Mouse (Mus musculus) thymus, postnatal 0 days (tissue): ENCODE results near the gene Ktn1. TPM values are rescaled to one million over a fixed set of nuclear protein-coding genes. Genes with fewer than 3 reads are reported as not detected.

Source experiments
- DNase-seq: peaks from one replicate; pipeline ENCODE4 v3.0.0-alpha.2; 2015; ENCODE audit warnings: low spot score
- polyA plus RNA-seq: library from polyadenylated mRNA; unstranded; fragments of >200 nt; fragmentation: Nextera tagmentation; extraction: Ambion mirVana; gene quantifications from 2 replicates; pipeline ENCODE4 v1.2.1, GENCODE M21; 2015

The Ktn1 gene
- 46.3 and 61.9 TPM in 2 replicates for polyA plus RNA-seq

DNA sequence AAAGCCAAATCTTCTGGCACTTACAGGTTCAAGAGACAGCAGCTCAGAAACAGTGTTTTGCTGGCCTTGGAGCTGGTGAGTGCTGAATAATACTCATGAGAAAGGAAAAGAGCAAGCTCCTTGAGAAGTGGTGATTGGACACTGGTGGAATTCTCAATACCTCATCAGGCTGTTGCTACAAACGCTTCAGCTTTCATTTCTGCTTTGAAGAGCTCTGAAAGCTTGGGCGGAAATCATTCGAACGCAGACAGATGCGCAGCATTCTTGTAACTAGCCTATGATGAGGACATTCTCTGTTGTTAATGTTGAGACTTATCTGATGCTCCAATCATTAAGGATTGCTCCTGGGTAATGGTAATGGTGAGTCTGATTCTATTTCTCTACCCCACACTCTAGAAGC, at the start of gene Ktn1:
TSS of gene Ktn1 (plus strand) at position 231 of the 400 bp plus-strand sequence.
- no peak for DNase-seq

DNA sequence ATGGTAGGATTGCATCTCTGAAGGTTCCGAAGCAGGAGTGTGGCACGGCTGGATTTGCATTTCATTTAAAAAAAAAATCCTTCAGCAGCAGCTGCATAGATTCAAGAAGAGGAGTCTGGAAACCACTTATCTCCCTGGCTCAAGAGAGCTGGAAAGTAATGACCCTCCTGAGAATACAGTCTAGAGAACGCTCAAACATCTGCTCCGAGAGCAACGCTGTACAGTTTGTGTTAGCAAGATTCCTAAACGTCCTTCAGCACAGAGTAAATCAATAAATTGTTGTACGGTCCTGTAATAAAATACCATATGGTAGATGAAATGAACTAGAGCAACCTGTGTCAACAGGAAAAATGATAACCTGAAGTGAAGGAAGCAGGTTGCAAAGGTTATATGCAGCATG, 35.0 kb upstream of the Ktn1 start:
- no peak for DNase-seq

DNA sequence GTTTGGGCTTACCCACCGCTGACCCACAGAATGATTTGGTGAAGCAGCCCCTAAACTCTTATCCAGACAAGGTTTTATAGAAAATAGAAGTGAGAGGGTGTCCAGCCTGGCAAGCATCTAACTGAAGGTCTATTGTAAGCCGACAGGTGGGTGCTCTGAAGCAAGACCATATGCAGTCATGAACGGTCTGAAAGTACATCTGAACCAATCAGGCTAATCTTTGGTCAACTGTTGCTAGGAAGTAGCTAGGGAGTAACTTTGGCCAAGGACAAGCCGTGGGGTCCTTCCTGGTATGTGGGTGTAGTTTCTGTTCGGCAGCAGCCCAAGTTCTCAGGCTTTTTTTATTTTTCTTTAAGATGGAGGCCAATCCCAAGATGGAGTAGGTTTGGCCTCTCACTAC, 29.4 kb upstream of the Ktn1 start:
- DNase-seq, result no peak

DNA sequence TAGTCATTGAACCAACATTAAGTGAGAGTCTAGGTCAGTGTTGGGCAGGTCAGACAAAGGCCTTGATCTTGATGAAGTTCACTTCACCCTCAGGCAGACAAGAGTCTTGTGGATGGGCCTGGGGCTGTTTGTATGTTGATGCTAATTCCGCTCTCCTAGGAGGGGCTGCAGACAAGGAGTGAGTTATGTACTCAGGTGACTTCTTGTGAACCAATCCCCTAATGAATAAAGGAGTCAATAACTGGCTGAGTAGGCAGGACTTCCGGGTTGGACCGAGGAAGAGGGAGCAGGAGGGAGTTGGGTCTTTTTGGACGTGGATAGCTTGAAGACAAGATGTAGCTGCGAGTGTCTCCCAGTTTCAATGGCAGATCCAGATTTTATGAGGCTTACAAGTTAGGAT, 26.3 kb upstream of the Ktn1 start:
- DNase-seq, result no peak

DNA sequence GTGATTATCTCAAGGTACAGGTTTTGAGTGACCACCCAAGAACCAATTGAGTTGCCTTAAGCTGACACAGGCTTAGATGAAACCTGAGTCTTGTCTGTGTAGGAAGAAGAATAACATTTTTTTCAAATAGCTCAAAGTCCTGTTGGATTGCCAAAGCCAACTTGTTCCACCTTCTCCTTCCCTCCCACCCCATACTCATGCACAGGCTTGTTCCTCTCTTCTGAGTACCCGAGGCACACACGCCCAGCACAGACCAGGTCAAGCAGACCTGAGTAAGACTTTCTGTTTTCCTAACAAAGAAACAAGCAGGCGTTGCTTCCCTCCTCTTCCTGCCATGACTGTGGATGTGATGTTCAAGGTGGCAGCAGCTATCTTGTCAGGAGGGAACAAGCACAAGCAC, 23.4 kb upstream of the Ktn1 start:
- no peak for DNase-seq

DNA sequence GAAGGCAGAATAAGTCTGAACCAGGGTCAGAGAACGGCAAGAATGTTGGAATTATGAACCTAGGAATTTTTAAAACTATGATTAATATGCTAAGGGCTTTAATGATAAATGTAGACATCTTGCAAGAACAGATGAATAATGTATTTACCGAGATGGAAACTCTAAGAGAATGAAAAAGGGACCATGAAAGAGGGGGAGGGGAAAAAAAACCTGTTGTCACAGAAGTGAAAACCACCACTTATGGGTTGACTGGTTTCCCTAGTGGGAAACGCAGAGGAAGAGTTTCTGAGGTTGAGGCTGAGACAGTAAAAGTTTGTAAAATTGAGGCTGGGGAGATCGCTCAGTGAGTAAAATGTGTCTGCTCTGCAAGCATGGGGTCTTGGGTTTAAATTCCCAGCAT, 22.1 kb upstream of the Ktn1 start:
- no peak for DNase-seq

DNA sequence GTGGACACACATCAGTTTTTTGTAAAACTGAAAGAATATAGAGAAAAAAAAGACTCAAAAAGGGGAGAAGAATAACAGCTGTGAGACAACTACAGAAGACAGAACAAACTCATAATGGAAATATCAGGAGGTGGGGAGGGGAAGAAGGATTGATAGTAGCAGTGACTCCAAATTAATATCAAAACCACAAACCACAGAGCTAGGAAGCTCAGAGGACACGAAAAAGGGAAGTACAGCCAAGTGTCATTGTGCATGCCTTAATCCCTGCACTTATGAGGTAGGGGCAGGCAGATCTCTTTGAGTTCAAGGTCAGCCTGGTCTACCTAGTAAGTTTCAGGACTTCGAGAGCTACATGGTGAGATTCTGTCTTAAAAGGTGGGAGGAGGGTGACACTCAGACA, 21.4 kb upstream of the Ktn1 start:
- no peak for DNase-seq

DNA sequence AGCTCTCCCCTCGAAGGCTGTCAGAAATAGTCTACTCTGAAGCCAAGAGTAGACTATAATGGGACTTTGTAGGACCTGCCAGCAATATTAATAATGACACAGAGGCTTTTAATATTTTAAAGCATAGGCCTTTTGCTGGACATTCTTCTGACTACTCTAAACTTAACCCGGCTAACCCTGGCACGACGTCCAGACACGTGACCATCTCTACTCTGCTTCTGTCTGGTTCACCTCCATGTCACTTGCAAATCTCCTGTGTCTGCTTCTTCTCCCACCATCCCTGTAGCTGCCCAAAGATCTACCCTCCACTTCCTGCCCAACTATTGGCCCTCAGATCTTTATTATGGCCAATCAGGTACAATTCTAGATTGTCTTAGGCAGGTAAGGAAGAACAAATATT, 20.9 kb upstream of the Ktn1 start:
- no peak for DNase-seq

DNA sequence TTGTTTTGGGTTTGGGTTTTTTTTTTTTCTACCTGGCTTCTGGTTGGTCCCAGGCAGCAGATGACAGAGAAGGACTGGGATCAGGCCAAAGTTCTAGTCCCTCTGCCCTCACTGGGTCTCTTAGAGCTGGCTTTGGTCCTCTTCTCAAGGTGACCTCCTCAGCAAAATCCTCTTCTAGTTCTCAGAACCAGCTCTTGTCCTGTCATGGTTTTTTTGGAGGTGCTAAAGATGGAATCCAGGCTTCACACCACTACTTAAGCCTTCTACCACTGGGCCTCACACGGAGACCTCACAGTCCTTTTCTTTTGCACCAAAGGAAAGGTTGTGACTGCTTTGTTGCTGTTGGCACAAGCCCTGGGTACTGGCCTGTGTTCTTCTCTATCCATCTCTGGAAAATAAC, 15.8 kb upstream of the Ktn1 start:
- no peak for DNase-seq

DNA sequence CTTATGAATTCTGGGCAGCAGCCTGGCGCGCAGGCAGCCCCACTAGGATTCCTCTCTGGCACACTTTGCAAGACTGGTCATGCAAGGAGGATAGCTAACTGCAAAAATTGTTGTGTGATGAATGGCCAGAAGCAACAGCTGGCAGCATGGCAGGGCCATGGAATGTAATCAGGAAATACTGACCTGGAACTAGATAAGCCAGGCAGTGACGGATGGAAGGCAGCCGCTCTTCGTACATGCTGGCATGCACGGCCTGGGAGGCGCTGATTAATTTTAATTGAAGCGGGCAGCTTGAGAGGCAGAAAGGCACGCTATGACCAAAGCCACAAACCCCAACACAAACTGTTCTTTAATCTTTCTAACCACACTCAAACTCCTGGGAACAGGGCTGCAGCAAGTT, 13.8 kb upstream of the Ktn1 start:
- no peak for DNase-seq

DNA sequence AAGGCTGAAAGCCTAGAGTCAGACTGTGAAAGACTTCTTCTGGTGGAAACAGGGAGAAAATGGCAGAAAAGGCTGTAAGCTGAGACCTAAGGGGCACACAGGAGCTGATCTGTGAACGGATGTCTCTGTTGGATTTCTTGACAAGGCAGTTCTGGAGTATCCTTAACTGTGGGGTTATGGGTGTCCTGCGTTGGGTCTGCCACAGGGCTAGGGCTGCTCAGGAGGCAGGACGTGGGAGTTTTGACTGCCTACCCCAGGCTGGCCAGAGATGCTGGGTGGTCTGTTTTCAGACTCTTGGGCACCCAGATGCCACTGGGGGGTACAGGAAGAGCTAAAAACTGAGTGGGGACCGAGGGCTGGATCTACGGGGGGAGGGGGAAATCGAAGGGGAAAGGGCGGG, 13.4 kb upstream of the Ktn1 start:
- no peak for DNase-seq

DNA sequence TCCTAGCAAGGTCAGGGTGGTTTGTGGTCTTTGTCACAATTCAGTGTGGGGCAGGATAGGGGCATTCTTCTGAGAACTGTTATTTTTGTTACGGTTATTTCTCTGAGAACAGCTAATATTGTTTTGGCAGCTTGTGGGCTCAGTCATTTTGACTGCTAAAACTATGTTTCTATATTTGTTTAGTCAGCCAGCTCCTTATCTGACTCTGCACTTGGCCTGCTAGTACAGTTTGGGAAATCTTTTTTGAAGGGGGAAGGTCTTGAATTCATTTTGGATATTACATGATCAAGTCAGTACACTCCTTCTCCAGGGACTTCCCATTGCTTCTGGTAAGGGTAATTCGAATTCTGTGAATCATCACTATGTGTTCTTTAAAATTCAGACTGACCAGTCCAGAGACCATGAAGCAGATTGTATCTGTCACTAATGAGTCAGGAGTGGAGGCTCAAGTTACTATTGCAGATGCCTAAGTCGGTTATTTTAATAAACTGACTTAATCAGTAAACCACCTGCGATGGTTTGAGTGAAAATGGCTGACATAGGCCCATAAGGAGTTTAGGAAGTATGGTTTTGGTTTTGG, 9.8 kb upstream of the Ktn1 start:
- no peak for DNase-seq

DNA sequence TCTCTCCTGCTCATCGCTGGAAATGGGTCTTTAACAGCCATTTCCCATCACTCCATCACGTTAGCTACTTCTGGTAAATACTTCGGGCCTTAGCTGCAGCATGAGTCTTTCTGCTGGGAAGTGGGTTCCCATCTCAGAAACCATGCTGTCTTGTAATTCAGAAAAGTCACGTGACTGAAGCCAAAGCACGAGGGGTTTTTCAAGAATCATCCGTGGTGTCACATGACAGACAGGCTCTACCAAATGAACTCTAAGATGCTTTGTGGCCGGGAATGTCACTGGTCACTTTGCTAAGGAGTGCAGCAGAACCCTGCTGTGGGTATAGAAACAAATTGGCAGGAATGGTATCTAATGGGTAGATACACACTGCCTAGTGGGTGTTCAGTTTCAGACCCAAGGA, 2.6 kb upstream of the Ktn1 start:
- no peak for DNase-seq

DNA sequence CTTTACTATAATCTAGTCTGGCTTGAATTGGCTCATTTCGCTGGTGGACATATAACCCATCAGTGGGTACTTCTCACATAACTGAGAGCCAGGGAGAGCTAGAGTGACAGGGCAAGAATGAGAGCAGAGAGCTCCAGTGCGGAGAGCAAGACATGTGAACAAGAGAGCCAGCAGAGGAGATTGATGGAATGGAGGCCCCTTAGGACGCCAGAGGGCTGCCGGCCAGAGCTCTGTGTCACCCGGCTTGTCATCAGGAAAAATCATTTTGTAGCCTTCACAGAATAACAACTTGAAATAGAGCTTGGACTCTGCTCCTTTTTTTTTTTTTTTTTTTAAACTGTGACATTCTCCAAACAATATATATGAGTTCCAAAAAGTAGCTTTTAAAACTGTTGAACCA, 2.0 kb upstream of the Ktn1 start:
- DNase-seq, result no peak

DNA sequence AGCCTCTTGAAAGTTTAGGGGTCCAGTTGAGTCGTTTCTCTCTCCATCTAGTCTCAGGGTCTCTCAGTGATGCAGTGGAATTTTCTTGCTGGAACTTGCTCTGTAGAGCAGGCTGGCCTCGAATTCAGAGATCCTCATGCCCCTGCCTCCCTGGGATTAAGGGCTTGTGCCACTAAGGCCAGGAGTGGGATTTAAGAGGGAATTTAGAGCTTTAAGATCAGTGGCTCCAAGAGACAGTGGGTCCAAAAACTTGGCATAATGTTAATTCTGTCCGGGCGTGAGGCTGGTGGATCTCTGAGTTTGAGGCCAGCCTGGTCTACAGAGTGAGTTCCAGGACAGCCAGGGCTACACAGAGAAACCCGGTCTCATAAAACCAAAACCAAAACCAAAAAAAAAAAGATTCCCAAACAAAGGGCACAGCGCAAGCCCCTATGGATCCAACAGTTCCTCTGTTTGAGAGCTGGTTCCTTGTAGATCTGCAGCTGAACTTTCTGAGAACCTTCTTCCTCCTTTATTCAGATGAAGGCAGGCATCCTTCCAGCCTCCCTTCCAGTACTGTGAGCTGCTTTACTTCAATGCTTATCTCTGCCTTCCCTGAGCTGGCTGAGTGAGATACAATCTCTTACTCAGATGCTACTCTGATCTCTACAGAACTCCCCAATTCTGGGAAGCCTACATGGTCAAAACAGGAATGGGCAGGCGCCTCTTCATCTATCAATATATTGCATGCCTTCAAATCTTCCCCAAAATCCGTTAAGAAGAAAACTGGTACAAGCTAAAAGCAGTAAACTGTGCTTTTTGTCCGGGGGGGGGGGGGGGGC, 1.3 kb upstream of the Ktn1 start:
- DNase-seq, result no peak

DNA sequence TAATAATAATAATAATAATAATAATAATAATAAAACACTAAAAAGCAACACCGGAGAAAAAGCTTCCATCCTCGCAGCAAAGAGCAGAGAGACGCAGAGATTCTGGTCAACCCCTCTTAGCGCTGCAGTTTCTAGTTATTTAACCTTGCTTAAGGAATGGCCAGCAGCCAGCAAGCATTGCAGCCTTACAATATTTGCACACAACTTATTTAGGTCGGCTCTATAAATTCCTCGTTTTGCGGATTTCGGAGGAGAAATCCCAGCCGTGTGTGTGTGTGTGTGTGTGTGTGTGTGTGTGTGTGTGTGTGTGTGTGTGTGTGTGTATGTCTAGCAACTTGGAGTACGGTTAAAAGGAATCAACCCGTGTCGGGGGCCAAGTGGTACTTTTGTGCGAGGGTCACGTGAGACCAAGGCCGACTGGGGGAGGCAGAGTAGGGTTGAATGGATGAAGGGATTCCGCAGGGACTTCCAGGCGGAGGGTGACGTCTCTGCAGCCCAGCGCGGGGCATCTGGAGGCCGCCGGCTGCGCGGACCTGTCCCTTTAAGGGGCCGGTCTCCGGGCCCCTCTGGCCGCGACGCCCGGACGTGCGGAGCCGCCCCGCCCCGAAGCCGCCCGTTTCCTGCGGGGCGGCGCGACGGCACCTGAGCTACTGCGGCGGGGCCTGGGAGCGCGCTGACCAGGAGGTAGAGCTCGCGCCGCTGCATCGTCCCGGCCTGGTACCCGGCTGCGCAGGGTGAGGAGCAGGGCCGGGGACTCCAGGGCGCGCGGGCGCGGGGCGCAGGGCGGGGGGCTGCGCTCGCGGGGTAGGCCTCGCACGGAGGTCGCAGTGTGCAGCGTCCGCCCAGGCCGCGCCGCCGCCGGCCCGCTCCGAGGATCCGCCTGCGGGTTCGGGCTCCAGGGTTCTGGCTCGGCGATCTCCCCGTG, 720 bp downstream of the Ktn1 start:
- DNase-seq, result peak; percentile 61

DNA sequence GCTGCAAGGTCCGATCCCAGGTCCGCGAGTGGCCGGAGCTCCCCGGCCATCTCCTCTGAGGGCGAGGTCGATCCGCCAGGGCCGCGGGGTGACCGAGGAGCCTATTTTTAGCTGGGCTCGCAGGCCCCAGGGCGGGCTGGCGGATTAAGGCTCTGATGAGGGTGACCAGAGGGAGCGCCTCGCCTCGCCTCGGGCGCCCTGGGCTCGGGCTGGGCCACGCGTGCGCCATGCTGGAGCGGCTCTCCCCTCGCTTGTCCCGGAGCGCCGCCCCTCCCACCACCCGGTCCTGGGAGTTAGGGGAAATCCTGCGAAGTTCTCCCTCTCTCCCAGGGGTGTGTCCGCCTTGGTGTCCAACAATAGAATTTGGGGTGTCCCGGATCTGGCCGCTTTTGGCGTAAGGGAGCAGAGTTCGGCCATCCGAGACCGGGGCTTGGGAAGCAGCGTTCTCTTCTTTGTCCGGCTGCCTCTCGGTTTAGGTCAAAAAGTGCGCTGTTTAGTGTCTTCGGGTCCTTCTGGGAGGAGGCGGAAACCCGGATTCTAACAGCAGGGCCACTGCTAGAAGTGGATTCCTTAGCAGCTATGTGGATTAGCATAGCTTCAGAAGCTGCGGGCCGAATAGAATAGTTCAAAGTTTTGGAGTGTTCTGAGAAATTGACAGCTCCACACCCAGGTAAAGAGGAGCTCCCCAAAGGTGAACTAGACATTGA, 1.5 kb downstream of the Ktn1 start:
- DNase-seq, result peak; percentile 10

DNA sequence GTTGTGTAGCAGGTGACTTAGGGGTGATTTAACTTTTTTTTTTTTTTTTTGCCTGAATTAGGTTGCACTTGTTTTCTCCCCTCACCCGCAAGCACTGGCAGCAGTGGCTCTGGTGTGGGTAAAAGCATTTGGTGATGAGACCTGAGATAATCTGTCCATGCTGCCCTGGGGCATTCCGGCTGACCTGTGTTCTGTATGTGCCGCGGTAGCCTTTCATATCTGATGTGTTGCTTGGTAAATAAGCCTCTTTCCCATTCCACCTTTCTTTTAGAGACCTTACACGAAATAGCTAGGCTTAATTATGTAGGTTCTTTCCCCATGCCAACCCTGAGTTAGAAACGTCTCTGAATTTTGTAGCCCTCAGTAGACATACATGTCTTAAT, 2.1 kb downstream of the Ktn1 start:
- DNase-seq, result no peak

DNA sequence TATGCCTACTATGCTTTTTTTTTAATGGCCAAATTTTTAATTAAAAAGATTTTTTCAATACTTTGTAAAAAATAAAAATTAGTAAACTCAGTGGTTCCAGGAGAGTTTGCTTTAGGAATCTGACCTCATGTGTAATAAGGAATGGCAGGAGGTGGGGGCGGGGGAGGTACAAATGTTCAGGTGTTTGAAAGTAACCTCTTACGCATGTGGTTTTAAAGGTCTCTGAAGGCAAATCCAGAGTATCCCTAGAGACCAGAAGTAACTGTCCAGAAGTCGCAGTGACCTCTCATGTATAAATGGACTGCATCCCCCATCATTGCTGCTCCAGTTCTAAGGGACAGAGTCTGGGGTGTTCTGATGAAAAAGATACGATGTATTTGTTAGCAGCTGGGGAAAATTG, 3.0 kb downstream of the Ktn1 start:
- no peak for DNase-seq

DNA sequence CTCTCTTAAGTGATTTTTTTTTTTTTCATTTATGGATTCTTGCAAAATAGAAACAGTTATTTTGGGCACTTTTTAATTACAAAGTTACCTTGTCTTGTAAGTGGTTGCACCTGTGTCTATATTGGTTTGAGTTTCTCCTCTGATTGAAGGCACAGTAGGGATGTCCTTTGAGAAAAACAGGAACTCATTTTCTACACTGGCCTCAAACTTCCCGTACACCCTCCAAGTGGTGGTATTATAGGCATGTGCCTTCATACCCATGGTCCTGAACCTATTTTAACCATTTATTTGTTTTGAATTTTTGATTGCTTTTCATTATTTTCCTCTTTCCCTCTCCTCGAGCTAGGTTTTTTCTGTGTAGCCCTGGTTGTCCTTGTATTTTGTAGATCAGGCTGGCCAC, 7.2 kb downstream of the Ktn1 start:
- no peak for DNase-seq

DNA sequence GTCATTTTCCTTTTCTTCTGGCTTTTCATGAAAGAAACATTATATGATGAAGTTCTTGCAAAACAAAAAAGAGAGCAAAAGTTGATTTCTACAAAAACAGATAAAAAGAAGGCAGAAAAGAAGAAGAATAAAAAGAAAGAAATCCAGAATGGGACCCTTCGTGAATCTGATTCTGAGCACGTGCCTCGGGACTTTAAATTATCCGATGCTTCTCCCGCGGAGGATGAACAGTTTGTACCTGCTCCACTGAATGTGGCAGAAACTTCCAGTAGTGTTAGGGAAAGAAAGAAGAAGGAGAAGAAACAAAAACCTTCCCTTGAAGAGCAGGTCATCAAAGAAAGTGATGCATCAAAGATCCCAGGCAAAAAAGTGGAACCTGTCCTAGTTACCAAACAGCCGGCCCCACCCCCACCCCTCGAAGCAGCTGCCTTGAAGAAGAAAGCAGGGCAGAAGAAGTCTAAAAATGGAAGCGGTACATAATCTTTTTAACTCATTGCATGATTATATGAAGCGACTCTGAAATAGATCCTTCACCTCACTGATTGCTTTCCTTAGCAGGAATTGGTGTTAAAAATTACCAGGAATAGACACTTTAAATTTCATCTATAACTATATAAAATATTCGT, 15.7 kb downstream of the Ktn1 start:
- peak; percentile 66 for DNase-seq
